Mouse (Mus musculus): ENCODE measurements at regions not wholly inside any gene's neighbourhood (a gene's known extent, or its start where the extent isn't known, plus 50 kb on each side); places are given as distances from the start of the nearest gene placed in this dataset.
"Not testable (repeated sequence)": the region's sequence is repeated elsewhere in the genome, so short reads cannot be mapped to it uniquely, and the experiment has no call there.

DNA sequence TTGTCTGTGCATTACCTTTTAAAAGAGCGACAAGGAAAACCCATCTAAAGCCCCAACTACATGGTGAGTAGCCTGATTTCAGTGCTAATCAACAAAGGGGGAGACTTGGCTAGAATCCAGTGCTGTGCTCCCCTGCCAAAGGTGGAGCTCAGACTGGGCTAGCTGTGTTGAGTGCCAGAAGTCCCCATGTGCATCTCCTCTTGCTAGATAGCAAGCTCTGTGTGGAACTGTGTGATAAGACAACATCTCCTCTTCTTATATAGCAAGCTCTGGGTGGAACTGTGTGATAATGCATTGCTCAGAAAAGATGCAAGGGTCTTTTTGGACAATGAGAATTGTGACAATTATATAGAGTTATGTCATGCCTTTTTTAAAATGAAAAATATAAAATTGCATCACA, 741.4 kb downstream of the Adam6a start:
- TF ChIP-seq CTCF (IDR thresholded peaks at IDR 0.05): no peak
- intact Hi-C loops (cut with DNase I): no loop called here
- Histone ChIP-seq H3K4me3 (no peak overlapping the region), H3K27ac (no peak overlapping the region)
- no peak for DNase-seq (ENCODE audit: extremely low spot score in 1 of 2, low spot score in 2 of 2)

DNA sequence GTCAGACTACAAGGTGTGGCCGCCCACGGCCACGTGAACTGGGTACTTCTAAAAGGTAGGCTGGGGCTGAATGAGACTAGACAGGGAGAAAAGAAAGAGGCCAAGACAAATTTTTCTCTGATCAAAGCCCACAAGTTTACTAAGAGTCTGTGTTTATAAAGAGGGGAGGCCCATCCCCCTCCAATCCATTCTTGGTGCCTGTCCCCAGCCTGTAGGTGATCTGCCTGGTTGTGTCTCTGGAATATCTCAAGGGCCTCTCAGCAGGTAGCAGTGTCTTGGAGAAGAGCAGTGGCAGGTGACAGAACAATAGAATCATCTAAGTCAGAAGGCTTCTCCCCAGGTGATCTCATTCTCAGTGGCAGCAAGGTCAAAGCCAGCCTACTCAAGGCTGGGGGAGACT, 743.3 kb downstream of the Adam6a start:
- Histone ChIP-seq H3K27ac (no peak overlapping the region), H3K4me3 (no peak overlapping the region)
- no peak for DNase-seq (ENCODE audit: extremely low spot score in 1 of 2, low spot score in 2 of 2)
- no peak for TF ChIP-seq CTCF (IDR thresholded peaks at IDR 0.05)
- intact Hi-C loops (cut with DNase I): no loop called here

DNA sequence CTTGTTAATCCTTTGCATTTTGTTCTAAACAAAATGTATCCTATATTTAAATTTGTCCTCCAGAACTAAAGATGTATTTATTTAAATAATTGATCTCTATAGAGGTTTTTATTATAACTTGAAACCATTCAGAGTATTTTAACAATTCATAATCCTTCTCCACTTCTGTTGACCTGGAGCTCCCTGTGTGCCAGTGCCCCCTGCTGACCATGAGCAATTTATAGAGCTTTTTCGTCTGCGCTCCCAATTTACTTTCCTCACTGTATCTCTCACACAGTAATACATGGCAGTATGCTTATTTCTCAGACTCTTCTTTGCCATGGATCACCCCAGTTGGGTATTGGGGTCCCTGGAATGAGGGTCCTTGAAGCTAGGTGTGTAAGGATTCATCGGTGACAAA, 747.4 kb downstream of the Adam6a start:
- Histone ChIP-seq H3K4me3 (no peak overlapping the region), H3K27ac (no peak overlapping the region)
- TF ChIP-seq CTCF (IDR thresholded peaks at IDR 0.05): no peak
- intact Hi-C loops (cut with DNase I): no loop called here
- no peak for DNase-seq (ENCODE audit: extremely low spot score in 1 of 2, low spot score in 2 of 2)

DNA sequence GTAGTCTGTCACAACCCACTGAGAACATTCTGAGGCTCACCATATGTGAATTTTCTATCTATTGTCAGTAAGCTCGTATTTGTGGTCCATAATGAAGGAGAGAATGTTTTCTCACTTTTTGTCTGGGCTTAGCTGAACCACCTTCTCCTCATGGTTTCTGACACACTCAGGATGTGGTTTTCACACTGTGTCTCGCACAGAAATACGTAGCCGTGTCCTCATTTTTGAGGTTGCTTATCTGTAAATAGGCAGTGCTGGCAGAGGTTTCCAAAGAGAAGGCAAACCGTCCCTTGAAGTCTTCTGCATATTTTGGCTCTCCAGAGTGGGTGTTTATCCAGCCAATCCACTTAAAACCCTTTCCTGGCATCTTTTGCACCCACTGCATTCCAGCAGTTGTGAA, 756.1 kb downstream of the Adam6a start:
- TF ChIP-seq CTCF (IDR thresholded peaks at IDR 0.05): no peak
- Histone ChIP-seq H3K4me3 (no peak overlapping the region), H3K27ac (no peak overlapping the region)
- intact Hi-C loops (cut with DNase I): no loop called here
- DNase-seq (ENCODE audit: extremely low spot score in 1 of 2, low spot score in 2 of 2): no peak

DNA sequence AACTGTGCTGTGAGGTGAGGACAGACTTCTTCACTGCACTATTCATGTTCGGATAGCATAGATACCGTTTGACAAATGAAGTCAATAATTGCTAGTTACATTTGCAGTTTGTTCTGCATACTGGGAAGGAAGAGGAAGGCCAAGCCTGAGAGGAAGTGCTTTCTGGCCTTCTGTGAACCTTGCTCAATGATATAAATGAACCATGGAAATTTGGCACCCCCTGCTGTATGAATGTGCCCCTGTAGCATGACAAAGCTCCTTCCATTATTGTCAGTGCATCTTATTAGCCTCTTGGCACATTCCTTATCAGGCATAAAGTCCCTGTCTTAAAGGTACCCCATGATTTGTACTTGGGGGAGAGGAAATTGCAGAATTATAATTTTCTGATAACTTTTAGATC, 758.0 kb downstream of the Adam6a start:
- DNase-seq (ENCODE audit: extremely low spot score in 1 of 2, low spot score in 2 of 2): no peak
- no peak for TF ChIP-seq CTCF (IDR thresholded peaks at IDR 0.05)
- Histone ChIP-seq H3K27ac (no peak overlapping the region), H3K4me3 (no peak overlapping the region)
- intact Hi-C loops (cut with DNase I): no loop called here

DNA sequence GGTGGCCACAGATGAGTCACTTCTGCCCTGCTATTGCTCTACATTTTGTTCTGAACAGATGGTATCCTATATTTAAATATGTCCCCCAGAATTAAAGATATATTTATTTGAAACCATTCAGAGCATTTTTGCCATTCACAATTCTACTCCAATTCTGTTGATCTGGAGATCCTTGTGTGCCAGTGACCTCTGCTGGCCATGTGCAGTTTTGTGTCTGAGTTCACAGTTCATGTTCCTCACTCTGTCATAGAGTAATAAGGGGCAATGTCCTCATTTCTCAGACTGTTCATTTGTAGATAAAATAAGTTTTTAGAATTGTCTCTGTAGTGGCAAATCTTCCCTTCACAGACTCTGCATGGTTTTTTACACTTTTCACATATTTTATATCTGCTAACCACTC, 788.8 kb downstream of the Adam6a start:
- no peak for TF ChIP-seq CTCF (IDR thresholded peaks at IDR 0.05)
- no peak for DNase-seq (ENCODE audit: extremely low spot score in 1 of 2, low spot score in 2 of 2)
- Histone ChIP-seq H3K4me3 (no peak overlapping the region), H3K27ac (no peak overlapping the region)
- intact Hi-C loops (cut with DNase I): no loop called here

DNA sequence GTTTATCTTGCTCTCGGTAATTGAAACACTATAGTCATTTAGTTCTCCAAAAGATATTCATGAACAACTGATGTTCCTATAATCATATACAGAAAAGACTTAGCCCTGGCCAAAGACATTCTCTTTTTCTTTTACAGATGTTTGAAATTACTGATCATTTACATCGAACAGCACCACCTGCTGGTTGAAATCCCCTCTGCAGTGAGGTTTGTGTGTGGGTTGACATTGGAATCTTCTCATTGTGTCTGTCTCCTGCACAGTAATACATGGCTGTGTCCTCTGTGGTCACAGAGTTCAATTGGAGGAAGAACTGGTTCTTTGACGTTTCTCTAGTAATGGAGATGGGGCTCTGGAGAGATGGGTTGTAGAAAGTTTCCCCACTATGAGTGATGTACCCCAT, 822.6 kb downstream of the Adam6a start:
- no peak overlapping the region for H3K27ac ChIP-seq
- intact Hi-C loops (cut with DNase I): no loop called here

DNA sequence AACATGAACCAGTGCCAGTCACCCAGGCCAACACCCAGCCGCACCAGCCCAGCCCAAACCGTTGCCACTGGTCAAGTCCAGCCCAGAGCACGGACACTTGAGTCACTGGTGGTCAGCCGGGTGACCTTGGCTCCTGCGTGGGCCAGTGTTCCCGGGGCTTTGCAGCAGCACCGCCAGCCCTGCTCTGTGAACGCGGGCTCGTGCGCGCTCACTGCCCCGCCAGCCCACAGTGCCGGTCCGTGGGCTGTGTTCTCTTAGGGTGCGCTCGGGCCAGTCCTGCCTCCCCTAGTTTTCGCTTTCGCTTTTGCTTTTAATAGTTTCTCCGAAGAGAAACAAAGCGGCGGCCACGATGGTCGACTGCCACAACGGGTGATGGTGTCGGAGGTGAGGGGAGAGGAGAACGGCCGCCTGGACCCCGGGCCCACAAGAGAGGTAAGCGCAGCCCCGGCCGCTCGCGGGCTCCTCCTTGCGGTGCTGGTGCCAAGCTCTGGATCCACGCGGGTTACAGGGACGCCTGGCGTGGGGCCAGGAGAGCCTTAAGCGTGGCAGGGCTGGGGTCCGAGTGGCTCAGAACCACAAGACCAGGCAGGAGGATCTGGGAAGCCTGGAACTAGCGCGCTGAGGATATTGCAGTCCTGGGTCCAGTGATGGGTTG, 835.1 kb downstream of the Adam6a start:
- H3K27ac ChIP-seq; DNase-seq (ENCODE audit: extremely low spot score in 1 of 2, low spot score in 2 of 2); intact Hi-C loops (cut with DNase I); H3K4me3 ChIP-seq: not testable (repeated sequence)

More for the DNA sequence above, 822.6 kb downstream of the Adam6a start:
- H3K4me3 ChIP-seq: no peak overlapping the region
- TF ChIP-seq CTCF (IDR thresholded peaks at IDR 0.05): no peak; the same call in 1 of the 2 replicates
- no peak for DNase-seq (ENCODE audit: extremely low spot score in 1 of 2, low spot score in 2 of 2)

DNA sequence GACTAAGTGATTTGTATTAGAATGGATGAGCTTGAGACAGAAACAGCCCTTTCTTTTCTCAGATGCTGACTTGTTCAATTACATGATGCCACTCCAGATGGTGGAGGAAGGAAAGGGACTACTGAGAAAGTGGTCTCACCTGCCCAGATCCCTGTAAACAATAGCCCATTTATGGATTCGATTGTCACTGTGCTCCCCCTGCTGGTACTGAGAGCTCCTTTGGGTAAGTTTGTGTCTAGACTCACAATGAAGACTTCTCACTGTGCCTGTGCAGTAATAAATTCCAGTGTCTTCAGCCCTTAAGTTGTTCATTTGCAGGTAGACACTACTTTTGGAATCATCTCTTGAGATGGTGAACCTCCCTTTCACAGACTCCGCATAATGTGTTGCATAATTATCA, 847.7 kb downstream of the Adam6a start:
- TF ChIP-seq CTCF (IDR thresholded peaks at IDR 0.05): no peak
- H3K27ac ChIP-seq: no peak overlapping the region
- no peak for DNase-seq (ENCODE audit: extremely low spot score in 1 of 2, low spot score in 2 of 2)
- no peak overlapping the region for H3K4me3 ChIP-seq
- intact Hi-C loops (cut with DNase I): no loop called here

DNA sequence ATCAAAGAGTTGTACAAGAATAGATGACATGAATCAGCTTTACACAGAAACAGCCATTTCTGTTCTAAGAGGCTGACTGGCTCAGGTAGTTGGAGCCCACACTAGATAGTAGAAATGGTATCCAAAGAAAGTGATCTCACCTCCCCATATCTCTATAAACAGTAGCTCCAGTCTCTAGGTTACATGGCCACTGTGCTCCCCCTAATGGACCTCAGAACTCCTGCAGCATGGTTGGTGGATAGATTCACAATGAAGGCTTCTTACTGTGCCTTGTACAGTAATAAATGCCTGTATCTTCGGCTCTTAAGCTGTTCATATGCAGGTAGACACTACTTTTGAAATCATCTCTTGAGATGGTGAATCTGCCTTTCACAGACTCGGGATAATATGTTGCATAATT, 862.5 kb downstream of the Adam6a start:
- TF ChIP-seq CTCF (IDR thresholded peaks at IDR 0.05): no peak
- H3K27ac ChIP-seq: no peak overlapping the region
- intact Hi-C loops (cut with DNase I): loop anchor here (10.0 kb wide), 1 partner anchor 429 kb away; no protein-coding TSS in a partner anchor
- no peak overlapping the region for H3K4me3 ChIP-seq
- DNase-seq (ENCODE audit: extremely low spot score in 1 of 2, low spot score in 2 of 2): no peak

DNA sequence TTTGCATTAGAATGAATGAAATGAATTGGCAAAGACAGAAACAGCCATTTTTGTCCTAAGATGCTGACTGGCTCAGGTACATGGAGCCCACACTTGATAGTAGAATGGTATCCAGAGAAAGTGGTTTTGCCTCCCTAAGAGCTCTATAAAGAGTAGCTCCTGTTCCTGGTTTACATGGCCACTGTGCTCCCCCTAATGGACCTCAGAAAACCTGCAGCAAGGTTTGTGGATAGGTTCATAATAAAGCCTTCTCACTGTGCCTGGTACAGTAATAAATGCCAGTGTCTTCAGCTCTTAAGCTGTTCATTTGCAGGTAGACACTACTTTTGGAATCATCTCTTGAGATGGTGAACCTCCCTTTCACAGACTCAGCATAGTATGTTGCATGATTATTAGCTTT, 890.8 kb downstream of the Adam6a start:
- H3K4me3 ChIP-seq: no peak overlapping the region
- no peak; the same call in 1 of the 2 replicates for TF ChIP-seq CTCF (IDR thresholded peaks at IDR 0.05)
- no peak overlapping the region for H3K27ac ChIP-seq
- intact Hi-C loops (cut with DNase I): no loop called here
- DNase-seq (ENCODE audit: extremely low spot score in 1 of 2, low spot score in 2 of 2): no peak

DNA sequence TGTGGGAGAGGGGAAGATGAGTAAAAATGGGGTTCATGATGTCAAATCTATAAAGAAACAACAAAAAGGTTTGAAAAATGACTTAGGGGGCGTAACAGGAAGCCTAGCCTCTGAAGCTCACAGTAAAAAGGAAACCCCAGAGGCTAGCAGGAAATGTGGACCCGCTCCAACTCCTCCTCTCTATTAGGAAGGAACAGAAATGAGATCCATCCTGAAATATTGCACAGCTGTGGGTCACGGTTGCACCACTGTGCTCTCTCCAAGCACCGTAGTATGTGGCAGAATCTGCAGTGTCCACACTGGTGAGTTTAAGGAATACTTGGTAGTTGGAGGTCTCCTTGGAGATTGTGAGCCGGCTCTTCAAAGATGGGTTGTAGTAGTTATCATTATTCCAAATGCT, 918.3 kb downstream of the Adam6a start:
- no peak for DNase-seq (ENCODE audit: extremely low spot score in 1 of 2, low spot score in 2 of 2)
- intact Hi-C loops (cut with DNase I): no loop called here
- Histone ChIP-seq H3K27ac (no peak overlapping the region), H3K4me3 (no peak overlapping the region)
- no peak for TF ChIP-seq CTCF (IDR thresholded peaks at IDR 0.05)

DNA sequence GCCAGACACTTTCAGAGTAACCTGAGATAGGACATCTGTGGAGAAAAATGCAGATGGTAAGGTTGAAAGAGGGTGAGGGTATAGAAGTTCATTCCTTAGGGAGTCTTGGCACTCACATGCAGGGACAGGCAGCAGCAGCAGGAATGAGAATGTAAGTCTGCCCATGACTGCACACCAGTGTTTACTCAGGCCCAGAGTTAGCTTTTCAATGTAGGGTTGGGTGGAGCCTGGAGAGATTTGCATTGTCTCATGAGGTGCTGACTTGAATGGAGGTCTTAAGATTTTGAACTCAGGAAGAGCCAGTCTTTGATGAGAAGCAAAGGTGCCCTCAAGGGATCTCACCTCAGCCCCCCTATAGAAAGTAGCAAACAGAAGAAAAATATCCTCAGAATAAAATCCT, 918.9 kb downstream of the Adam6a start:
- H3K4me3 ChIP-seq: no peak overlapping the region
- intact Hi-C loops (cut with DNase I): no loop called here
- TF ChIP-seq CTCF (IDR thresholded peaks at IDR 0.05): no peak
- no peak overlapping the region for H3K27ac ChIP-seq
- DNase-seq (ENCODE audit: extremely low spot score in 1 of 2, low spot score in 2 of 2): no peak
